Mouse (Mus musculus) kidney, adult 2 months (tissue): ENCODE measurements around the gene Mbd6. TPM values are rescaled to one million over a fixed set of nuclear protein-coding genes. Genes with fewer than 3 reads are reported as not detected.
"Not testable (repeated sequence)": the region's sequence is repeated elsewhere in the genome, so short reads cannot be mapped to it uniquely, and the experiment has no call there.

Experiments
- DNase-seq: peaks from one replicate; pipeline ENCODE4 v3.0.0; 2021
- H3K27ac ChIP-seq: fragments of 200-500 bp; 2 replicates; pipeline ENCODE4 v1.5.1; 2012; ENCODE audit warnings: low read depth, low read length, control low read depth, inconsistent platforms; ENCODE audit not compliant: insufficient read depth
- H3K27me3 ChIP-seq: fragments of 200-500 bp; replicated peaks from 2 replicates; pipeline ENCODE4 v1.6.1; 2012; ENCODE audit warnings: mild to moderate bottlenecking, moderate library complexity, low read length, inconsistent platforms; ENCODE audit not compliant: control insufficient read depth, insufficient read depth
- H3K36me3 ChIP-seq: fragments of 200-500 bp; 2 replicates; pipeline ENCODE4 v1.6.1; 2012; ENCODE audit warnings: mild to moderate bottlenecking, moderate library complexity, low read length, inconsistent platforms; ENCODE audit not compliant: control insufficient read depth, insufficient read depth
- H3K4me1 ChIP-seq: fragments of 200-500 bp; 2 replicates; pipeline ENCODE4 v1.6.1; 2011; ENCODE audit warnings: low read length; ENCODE audit not compliant: control insufficient read depth, insufficient read depth
- H3K4me3 ChIP-seq: fragments of 200-500 bp; 2 replicates; pipeline ENCODE4 v1.5.1; 2011; ENCODE audit warnings: mild to moderate bottlenecking, low read depth, low read length, control low read depth; ENCODE audit not compliant: insufficient read depth
- CTCF ChIP-seq: fragments of 200-500 bp; conservative IDR thresholded peaks from 2 replicates; pipeline ENCODE4 v1.5.1; 2011; ENCODE audit warnings: low read depth, mild to moderate bottlenecking, control low read depth, low read length, moderate library complexity, mixed read lengths; ENCODE audit not compliant: insufficient read depth, insufficient read length
- POLR2A ChIP-seq: fragments of 200-500 bp; IDR thresholded peaks from one replicate; pipeline ENCODE4 v1.6.1; 2011; ENCODE audit warnings: low read depth, low read length, control low read depth
- WGBS: fragments of 180-500 bp; shearing (Covaris S2); methylation state at CpG from one replicate; pipeline ENCODE4 v1.1.7; 2018; 5-methylcytosine and 5-hydroxymethylcytosine counted together
- polyA plus RNA-seq: library from polyadenylated mRNA; depleted of rRNA; stranded (reverse); fragments of >200 nt; gene quantifications from 2 replicates; pipeline ENCODE4 v1.2.3, GENCODE M21; 2012

Gene Mbd6
- polyA plus RNA-seq, 1 experiment = 26.8 TPM

DNA sequence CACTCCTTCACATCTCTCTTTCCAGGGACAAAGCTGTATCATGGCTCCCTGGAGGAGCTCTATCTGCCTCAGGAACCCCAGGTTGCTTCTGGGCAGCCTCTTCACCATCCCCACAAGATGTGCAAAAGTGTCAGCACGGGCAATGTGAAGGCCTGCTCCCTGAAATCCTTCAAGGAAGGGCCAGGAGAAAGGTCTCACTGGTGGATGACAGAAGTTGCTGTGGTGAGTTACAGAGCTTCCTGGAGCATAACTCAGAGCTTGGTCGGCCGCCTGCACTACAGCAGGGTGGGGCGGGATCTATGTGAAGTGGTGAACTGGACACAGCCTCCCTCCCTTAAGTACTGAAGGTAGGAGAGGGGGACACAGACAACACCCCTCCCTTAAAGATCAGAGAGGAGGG is 33.9 kb upstream of the Mbd6 start:
- no peaks in the 10 kb centered on the region for H3K36me3 ChIP-seq
- H3K27ac ChIP-seq = no peak overlapping the region
- no peaks in the 10 kb centered on the region for H3K4me1 ChIP-seq
- no peak for TF ChIP-seq POLR2A
- no peak overlapping the region for H3K4me3 ChIP-seq
- 66% methylated on average over 4 of the region's 4 CpGs for WGBS
- no peak for DNase-seq
- H3K27me3 ChIP-seq = peaks cover 2% of the 10 kb centered on the region; the same call in 1 of the 2 replicates

DNA sequence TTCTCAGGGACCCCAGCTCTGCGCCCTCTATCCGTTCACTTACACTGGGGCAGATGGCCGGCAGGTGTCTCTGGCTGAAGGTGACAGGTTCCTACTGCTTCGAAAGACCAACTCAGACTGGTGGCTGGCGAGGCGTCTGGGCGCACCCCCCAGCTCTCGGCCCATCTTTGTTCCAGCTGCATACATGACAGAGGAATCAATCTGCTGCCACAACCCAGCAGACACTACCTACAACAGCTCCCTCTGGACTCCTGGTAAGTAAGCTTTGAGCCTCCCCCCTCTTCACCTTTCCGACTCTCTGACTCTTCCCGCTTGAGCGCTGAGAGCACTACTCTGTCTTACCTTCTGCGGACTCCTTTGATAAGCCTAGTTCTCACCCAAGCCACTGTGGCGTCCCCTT is 33.4 kb upstream of the Mbd6 start:
- Histone ChIP-seq H3K27me3 (peaks cover 2% of the 10 kb centered on the region; the same call in 1 of the 2 replicates), H3K4me3 (no peak overlapping the region), H3K36me3 (no peaks in the 10 kb centered on the region), H3K4me1 (no peaks in the 10 kb centered on the region), H3K27ac (no peak overlapping the region)
- DNase-seq = no peak
- TF ChIP-seq POLR2A = no peak
- no peak for TF ChIP-seq CTCF
- WGBS = 72% methylated on average over 13 of the region's 13 CpGs

DNA sequence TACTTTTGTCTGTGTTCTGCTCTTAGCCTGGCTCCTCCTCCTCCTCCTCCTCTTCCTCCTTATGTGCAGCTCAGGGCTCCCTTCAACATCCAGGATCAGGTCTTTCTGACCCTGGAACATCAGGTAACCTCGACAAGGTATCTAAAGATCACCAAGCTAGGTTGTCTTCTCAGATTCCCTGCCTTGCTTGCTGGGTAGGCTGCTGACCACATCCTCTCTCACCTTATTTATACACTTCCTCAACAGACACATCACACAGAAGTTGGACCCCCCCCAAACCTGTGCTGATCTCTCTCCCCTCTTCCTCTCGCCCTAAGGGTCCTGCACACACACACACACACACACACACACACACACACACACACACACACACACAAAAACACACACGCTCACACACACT is 32.8 kb upstream of the Mbd6 start, which contains the start of gene Arhgap9:
Gene Arhgap9, plus strand, starts transcription at position 344 of the 400 bp plus-strand sequence.
- no peaks in the 10 kb centered on the region for H3K4me1 ChIP-seq
- WGBS = 76% methylated on average over 3 of the region's 3 CpGs
- no peaks in the 10 kb centered on the region for H3K36me3 ChIP-seq
- H3K4me3 ChIP-seq = no peak within 1 kb of the TSS
- peaks cover under 1% of the 10 kb centered on the region; the same call in 1 of the 2 replicates for H3K27me3 ChIP-seq
- no peak for DNase-seq
- TF ChIP-seq POLR2A = no peak
- TF ChIP-seq CTCF = no peak
- H3K27ac ChIP-seq = no peak within 1 kb of the TSS

DNA sequence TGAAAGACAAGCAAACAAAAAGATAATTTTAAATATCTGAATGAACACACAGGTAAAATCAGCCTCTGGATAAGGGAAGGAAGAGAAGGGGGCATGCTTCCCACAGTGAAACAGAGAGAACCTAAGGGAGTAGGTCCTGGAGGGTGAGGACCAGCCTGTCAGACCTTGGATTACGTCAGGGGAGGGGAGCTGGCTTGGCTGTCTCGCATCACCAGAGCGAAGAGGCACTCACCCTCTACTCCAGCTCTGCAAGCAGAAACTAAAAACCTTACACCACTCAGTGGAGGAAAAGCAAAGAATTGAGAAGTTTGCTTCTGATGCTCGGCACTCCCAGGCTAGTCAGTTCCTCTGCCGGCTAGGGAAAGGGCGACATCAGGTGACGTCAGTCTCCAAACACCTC is 31.2 kb upstream of the Mbd6 start:
- Histone ChIP-seq H3K4me3 (no peak overlapping the region), H3K27ac (no peak overlapping the region), H3K27me3 (no peaks in the 10 kb centered on the region), H3K36me3 (no peaks in the 10 kb centered on the region), H3K4me1 (no peaks in the 10 kb centered on the region)
- 37% methylated on average over 7 of the region's 7 CpGs for WGBS
- TF ChIP-seq CTCF (no peak), POLR2A (no peak)
- DNase-seq = no peak

DNA sequence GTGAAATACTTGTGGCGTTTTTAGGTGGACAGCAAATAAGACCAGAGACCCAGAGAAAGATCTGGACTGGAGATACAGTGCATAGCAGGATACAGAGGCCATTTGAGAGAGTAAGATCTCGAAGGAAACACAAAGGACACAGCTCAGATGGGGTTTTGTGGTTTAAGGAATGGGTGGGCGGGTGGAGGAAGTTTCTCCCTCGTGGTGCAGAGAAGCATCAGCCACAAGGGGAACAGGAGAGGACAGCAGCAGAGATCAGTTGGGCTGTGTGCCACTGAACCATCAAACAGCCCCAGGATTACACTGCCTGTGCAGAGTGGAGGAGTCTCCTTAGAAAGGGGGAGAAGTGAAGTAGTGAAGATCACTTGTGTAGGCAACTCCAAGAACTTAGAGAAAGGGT is 29.2 kb upstream of the Mbd6 start:
- H3K36me3 ChIP-seq = no peaks in the 10 kb centered on the region
- no peaks in the 10 kb centered on the region for H3K4me1 ChIP-seq
- DNase-seq = no peak
- no peaks in the 10 kb centered on the region for H3K27me3 ChIP-seq
- TF ChIP-seq CTCF (no peak), POLR2A (no peak)
- no peak overlapping the region for H3K27ac ChIP-seq
- 44% methylated on average over 4 of the region's 4 CpGs for WGBS
- no peak overlapping the region for H3K4me3 ChIP-seq

DNA sequence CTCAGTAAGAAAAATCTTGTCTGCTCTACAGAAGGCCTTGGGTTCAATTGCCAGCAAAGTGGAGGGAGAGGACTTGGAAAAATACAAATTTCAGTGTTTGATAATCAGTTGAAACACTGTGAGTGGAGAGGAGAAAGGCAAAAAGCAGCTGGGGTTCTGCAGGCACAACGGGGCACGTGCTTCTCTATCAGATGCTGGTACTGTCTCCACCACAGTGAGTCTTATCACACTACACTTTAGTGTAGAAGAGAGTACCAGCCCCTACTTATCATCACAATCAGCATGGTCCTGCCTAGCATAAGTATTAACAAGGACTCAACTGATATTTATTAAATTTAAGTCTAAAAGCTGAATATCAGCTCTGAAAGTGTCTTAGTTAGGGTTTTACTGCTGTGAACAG is 28.5 kb upstream of the Mbd6 start:
- H3K4me3 ChIP-seq = no peak overlapping the region
- H3K36me3 ChIP-seq = no peaks in the 10 kb centered on the region
- WGBS = 96% methylated on average over 2 of the region's 2 CpGs
- no peak overlapping the region for H3K27ac ChIP-seq
- DNase-seq = no peak
- no peak for TF ChIP-seq CTCF
- no peaks in the 10 kb centered on the region for H3K27me3 ChIP-seq
- H3K4me1 ChIP-seq = no peaks in the 10 kb centered on the region

DNA sequence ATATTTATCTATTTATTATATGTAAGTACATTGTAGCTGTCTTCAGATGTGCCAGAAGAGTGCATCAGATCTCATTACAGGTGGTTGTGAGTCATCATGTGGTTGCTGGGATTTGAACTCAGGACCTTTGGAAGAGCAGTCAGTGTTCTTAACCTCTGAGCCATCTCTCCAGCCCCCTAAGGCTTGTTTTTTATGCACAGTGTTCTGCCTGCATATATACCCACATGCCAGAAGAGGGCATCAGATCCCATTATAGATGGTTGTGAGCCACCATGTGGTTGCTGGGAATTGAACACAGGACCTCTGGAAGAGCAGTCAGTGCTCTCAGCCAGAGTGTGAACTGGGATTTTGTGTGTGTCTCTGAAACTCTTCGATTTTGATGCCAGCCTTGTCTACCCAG is 26.1 kb upstream of the Mbd6 start:
- H3K4me1 ChIP-seq, DNase-seq, H3K36me3 ChIP-seq, H3K27ac ChIP-seq, H3K27me3 ChIP-seq, H3K4me3 ChIP-seq: not testable (repeated sequence)
- WGBS = 77% methylated on average over 1 of the region's 1 CpGs

DNA sequence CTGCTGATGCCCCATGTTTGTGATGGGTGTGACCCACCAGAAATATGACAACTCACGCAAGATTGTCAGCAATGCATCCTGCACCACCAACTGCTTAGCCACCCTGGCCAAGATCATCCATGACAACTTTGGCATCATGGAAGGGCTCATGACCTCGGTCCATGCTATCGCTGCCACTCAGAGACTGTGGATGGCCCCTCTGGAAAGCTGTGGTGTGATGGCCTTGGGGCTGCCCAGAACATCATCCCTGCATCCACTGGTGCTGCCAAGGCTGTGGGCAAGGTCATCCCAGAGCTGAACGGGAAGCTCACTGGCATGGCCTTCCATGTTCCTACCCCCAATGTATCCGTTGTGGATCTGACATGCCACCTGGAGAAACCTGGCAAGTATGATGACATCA is 24.7 kb upstream of the Mbd6 start:
- not testable (repeated sequence) for DNase-seq
- 92% methylated on average over 5 of the region's 5 CpGs for WGBS

More for the DNA sequence above, 24.7 kb upstream of the Mbd6 start:
- not testable (repeated sequence) for H3K27me3 ChIP-seq, H3K27ac ChIP-seq, H3K4me3 ChIP-seq, H3K4me1 ChIP-seq, H3K36me3 ChIP-seq
